Mouse (Mus musculus): ENCODE data around the gene Pdss2. TPM values are rescaled to one million over a fixed set of nuclear protein-coding genes. Genes with fewer than 3 reads are reported as not detected.
"Not testable (repeated sequence)": the region's sequence is repeated elsewhere in the genome, so short reads cannot be mapped to it uniquely, and the experiment has no call there.

The Pdss2 gene
- total and polyA plus RNA-seq, 3 experiments = 2.8 to 10.8 (median 5.9) TPM

DNA sequence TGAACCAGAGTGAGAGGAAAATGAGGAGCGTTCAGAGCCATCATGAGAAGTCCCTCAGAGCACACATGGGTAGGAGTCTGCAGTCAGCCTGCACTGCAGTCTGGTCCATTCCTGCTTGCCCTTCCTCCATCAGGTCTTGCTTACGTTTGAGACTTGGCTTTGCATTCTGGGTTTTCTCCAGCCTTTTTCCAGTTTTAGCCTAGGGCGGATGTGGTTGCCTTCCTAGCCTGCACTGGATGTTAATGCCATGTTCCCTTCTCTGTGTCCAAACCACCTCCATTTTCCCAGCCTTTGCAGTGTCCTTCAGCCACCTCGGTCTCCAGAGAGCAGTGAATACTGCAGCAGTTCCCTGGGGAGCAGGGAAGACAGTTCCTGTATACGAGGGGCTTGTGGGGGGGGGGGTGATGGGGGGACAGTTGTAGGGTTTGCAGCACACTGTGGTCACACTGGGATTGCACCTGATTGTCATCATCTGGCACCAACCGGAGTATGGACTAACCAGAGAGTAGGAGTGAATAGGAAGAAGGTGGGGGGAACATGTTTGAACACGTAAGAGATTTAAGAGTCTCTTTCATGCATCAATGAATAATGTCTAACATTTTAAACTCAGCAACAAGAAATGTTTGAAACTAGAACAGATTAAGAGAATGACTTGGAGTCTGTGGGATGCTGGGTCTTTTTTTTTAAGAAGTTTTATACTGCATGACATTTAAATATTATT is 178.5 kb downstream of the Pdss2 start:
- no peaks in the 10 kb centered on the region for H3K9me3 ChIP-seq (replicated peaks)

DNA sequence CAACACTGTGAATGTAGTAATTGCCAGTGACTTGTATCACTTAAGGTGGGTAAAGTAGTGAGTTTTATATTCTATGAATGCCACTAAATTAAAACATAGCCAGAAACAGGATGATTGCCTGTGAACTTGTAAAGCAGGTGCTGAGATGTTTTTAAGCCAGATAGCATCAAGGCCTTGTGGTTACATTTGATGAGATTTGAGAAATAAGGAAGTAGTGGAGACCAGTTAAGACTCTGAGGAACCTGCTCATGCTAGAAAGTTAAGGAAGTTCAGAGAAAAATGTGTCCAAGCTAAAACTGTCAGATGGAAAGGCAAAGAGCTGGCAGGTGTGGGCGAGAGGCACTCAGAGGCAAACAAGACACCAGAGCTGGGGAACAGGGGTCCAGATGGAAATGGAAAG is 184.8 kb downstream of the Pdss2 start:
- DNase-seq (ENCODE audit: low spot score) = no peak

More for the DNA sequence above, 178.5 kb downstream of the Pdss2 start:
- no peaks in the 10 kb centered on the region for H3K27me3 ChIP-seq (ENCODE audit: insufficient read depth, low read length)
- no peaks in the 10 kb centered on the region for H3K4me1 ChIP-seq (ENCODE audit: insufficient read depth, low read depth, low read length)
- H3K4me3 ChIP-seq (ENCODE audit: low read depth, low read length) = no peak overlapping the region
- DNase-seq (ENCODE audit: low spot score) = no peak
- no peak for TF ChIP-seq TAL1 (conservative IDR thresholded peaks at IDR 0.05; ENCODE audit: low read depth, low read length)
- TF ChIP-seq GATA1 (IDR thresholded peaks at IDR 0.05; ENCODE audit: borderline replicate concordance, low read length) = no peak
- TF ChIP-seq POLR2AphosphoS5 (IDR thresholded peaks at IDR 0.05; ENCODE audit: insufficient replicate concordance, low read depth, low read length) = no peak
- TF ChIP-seq CTCF (IDR thresholded peaks at IDR 0.05; ENCODE audit: low read depth, low read length) = no peak
- no peak for TF ChIP-seq GATA2 (IDR thresholded peaks at IDR 0.05; ENCODE audit: borderline replicate concordance, low read depth, low read length)
- ATAC-seq (ENCODE audit: extremely low read depth, insufficient number of reproducible peaks, low FRiP score, poor library complexity, severe bottlenecking) = no peak
- peaks cover 9% of the 10 kb centered on the region for H3K36me3 ChIP-seq (replicated peaks)

DNA sequence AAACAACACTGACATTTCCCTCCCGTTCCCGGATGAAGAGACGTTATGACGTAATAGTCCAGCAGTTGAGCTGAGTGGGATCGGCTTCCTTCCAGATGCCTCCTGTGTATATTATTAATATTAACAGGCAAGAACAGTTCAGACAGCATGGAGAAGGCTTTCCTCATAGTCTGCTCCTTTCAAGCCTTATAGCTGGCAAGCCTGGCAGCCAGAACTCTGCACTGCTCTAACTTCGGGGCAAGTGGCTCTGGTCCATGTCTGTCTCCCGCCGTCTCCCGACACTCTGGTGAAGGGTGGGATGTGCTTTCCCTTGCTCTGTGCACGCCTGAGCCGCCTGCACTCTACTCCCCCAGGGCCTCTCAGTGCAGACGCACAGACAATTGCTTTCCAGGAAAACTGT is 185.6 kb downstream of the Pdss2 start:
- Histone ChIP-seq H3K4me3 (ENCODE audit: low read depth, low read length) (no peak overlapping the region), H3K4me1 (ENCODE audit: insufficient read depth, low read depth, low read length) (no peaks in the 10 kb centered on the region), H3K36me3 (replicated peaks) (peaks cover 5% of the 10 kb centered on the region), H3K9me3 (replicated peaks) (no peaks in the 10 kb centered on the region), H3K27me3 (ENCODE audit: insufficient read depth, low read length) (no peaks in the 10 kb centered on the region)
- DNase-seq (ENCODE audit: low spot score) (no peak), ATAC-seq (ENCODE audit: extremely low read depth, insufficient number of reproducible peaks, low FRiP score, poor library complexity, severe bottlenecking) (no peak)
- TF ChIP-seq POLR2AphosphoS5 (IDR thresholded peaks at IDR 0.05; ENCODE audit: insufficient replicate concordance, low read depth, low read length) (no peak), GATA1 (IDR thresholded peaks at IDR 0.05; ENCODE audit: borderline replicate concordance, low read length) (no peak)

More for the DNA sequence above, 184.8 kb downstream of the Pdss2 start:
- no peaks in the 10 kb centered on the region for H3K27me3 ChIP-seq (ENCODE audit: insufficient read depth, low read length)
- peaks cover 5% of the 10 kb centered on the region for H3K36me3 ChIP-seq (replicated peaks)
- no peaks in the 10 kb centered on the region for H3K4me1 ChIP-seq (ENCODE audit: insufficient read depth, low read depth, low read length)
- no peaks in the 10 kb centered on the region for H3K9me3 ChIP-seq (replicated peaks)
- no peak overlapping the region for H3K4me3 ChIP-seq (ENCODE audit: low read depth, low read length)
- TF ChIP-seq GATA2 (IDR thresholded peaks at IDR 0.05; ENCODE audit: borderline replicate concordance, low read depth, low read length) (no peak), POLR2AphosphoS5 (IDR thresholded peaks at IDR 0.05; ENCODE audit: insufficient replicate concordance, low read depth, low read length) (no peak), TAL1 (conservative IDR thresholded peaks at IDR 0.05; ENCODE audit: low read depth, low read length) (no peak), CTCF (IDR thresholded peaks at IDR 0.05; ENCODE audit: low read depth, low read length) (no peak), GATA1 (IDR thresholded peaks at IDR 0.05; ENCODE audit: borderline replicate concordance, low read length) (no peak)
- ATAC-seq (ENCODE audit: extremely low read depth, insufficient number of reproducible peaks, low FRiP score, poor library complexity, severe bottlenecking) = no peak

GRCm38 (mm10) chr10:43409506-43410230 is 188.4 kb downstream of the Pdss2 start:
- H3K4me1 ChIP-seq (ENCODE audit: insufficient read depth, low read depth, low read length) = no peaks in the 10 kb centered on the region
- H3K9me3 ChIP-seq (replicated peaks) = no peaks in the 10 kb centered on the region
- TF ChIP-seq GATA1 (IDR thresholded peaks at IDR 0.05; ENCODE audit: borderline replicate concordance, low read length) = no peak
- no peak for TF ChIP-seq CTCF (IDR thresholded peaks at IDR 0.05; ENCODE audit: low read depth, low read length)
- no peak for TF ChIP-seq POLR2AphosphoS5 (IDR thresholded peaks at IDR 0.05; ENCODE audit: insufficient replicate concordance, low read depth, low read length)
- TF ChIP-seq GATA2 (IDR thresholded peaks at IDR 0.05; ENCODE audit: borderline replicate concordance, low read depth, low read length) = no peak
- TF ChIP-seq TAL1 (conservative IDR thresholded peaks at IDR 0.05; ENCODE audit: low read depth, low read length) = no peak
- ATAC-seq (ENCODE audit: extremely low read depth, insufficient number of reproducible peaks, low FRiP score, poor library complexity, severe bottlenecking) = no peak
- no peak for DNase-seq (ENCODE audit: low spot score)
- H3K4me3 ChIP-seq (ENCODE audit: low read depth, low read length) = no peak overlapping the region
- no peaks in the 10 kb centered on the region for H3K27me3 ChIP-seq (ENCODE audit: insufficient read depth, low read length)
- peaks cover 2% of the 10 kb centered on the region for H3K36me3 ChIP-seq (replicated peaks)

GRCm38 (mm10) chr10:43411164-43411563 is 189.9 kb downstream of the Pdss2 start:
- H3K4me3 ChIP-seq (ENCODE audit: low read depth, low read length); H3K9me3 ChIP-seq (replicated peaks); DNase-seq (ENCODE audit: low spot score); H3K4me1 ChIP-seq (ENCODE audit: insufficient read depth, low read depth, low read length); ATAC-seq (ENCODE audit: extremely low read depth, insufficient number of reproducible peaks, low FRiP score, poor library complexity, severe bottlenecking); H3K27me3 ChIP-seq (ENCODE audit: insufficient read depth, low read length); H3K36me3 ChIP-seq (replicated peaks): not testable (repeated sequence)

DNA sequence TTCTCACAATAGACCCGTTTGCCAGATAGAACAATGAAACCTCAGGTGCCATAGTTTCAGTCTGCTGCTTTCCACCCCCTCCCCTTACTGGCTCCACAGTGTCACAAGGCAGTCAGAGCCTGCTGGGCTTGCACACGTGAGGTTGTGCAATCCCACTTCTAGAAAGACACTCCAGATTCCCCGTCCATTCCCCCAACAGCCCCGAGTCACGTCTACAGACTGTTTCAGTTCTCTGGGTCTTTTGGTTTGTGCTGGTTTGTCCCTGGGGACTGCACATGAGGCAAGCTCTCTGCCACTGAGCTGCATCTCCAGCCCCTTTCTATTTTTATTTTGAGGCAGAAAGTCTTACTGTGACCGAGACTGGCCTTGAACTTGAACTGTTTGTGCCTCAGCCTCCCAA is 196.1 kb downstream of the Pdss2 start:
- peaks cover 3% of the 10 kb centered on the region for H3K36me3 ChIP-seq (replicated peaks)
- TF ChIP-seq GATA1 (IDR thresholded peaks at IDR 0.05; ENCODE audit: borderline replicate concordance, low read length) (no peak), CTCF (IDR thresholded peaks at IDR 0.05; ENCODE audit: low read depth, low read length) (no peak), TAL1 (conservative IDR thresholded peaks at IDR 0.05; ENCODE audit: low read depth, low read length) (no peak), GATA2 (IDR thresholded peaks at IDR 0.05; ENCODE audit: borderline replicate concordance, low read depth, low read length) (no peak), POLR2AphosphoS5 (IDR thresholded peaks at IDR 0.05; ENCODE audit: insufficient replicate concordance, low read depth, low read length) (no peak)
- no peaks in the 10 kb centered on the region for H3K9me3 ChIP-seq (replicated peaks)
- no peaks in the 10 kb centered on the region for H3K4me1 ChIP-seq (ENCODE audit: insufficient read depth, low read depth, low read length)
- ATAC-seq (ENCODE audit: extremely low read depth, insufficient number of reproducible peaks, low FRiP score, poor library complexity, severe bottlenecking) (no peak), DNase-seq (ENCODE audit: low spot score) (no peak)
- H3K4me3 ChIP-seq (ENCODE audit: low read depth, low read length) = no peak overlapping the region
- no peaks in the 10 kb centered on the region for H3K27me3 ChIP-seq (ENCODE audit: insufficient read depth, low read length)
